Mouse (Mus musculus): ENCODE data around the gene Ficd. TPM values are rescaled to one million over a fixed set of nuclear protein-coding genes. Genes with fewer than 3 reads are reported as not detected.
A peak's percentile ranks its signal among the peaks of the same experiment; 100 is the strongest.
"Not testable (repeated sequence)": the region's sequence is repeated elsewhere in the genome, so short reads cannot be mapped to it uniquely, and the experiment has no call there.

Ficd gene
- total and polyA plus RNA-seq, 3 experiments: 10.5 to 19.5 (median 11.8) TPM

DNA sequence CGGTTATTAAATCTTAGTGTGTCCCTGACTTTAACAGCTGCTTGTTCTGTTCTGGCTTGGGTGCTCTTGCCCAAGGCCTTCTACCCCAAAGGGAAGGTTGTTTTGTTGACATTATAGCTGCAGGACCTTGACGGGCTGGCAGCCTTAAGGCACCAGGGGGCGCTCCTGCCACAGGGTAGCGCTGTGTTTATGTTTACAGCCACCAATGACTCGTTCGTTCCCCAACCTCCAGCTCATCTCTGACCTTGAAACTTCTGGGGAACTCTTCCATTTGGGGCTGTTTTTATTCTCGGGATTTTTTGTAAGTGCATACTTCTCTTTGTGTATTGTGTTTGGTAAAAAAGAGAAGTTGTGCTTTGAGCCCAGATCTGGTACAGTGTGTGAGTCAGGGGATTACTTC is 38.1 kb downstream of the Ficd start:
- DNase-seq: peak; percentile 97

DNA sequence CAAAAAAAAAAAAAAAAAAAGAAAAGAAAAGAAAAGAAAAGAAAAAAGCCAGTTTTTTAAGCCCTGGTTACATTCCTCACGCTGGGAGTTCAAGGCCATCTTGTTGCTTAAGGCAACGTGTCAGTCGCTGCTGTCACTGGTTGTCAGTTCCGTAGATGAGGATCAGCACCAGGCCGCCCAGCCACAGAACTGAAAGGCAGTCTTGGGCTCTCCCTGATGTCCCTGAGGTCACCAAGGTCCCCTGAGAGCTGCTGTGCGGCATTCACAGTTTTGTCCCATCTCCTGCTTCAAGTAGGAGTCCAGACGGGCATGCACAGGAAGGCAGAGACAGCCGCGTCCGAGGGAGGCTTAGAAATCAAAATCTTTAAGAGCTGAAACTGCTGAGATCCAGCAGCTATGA is 40.0 kb downstream of the Ficd start:
- DNase-seq: peak; percentile 42

DNA sequence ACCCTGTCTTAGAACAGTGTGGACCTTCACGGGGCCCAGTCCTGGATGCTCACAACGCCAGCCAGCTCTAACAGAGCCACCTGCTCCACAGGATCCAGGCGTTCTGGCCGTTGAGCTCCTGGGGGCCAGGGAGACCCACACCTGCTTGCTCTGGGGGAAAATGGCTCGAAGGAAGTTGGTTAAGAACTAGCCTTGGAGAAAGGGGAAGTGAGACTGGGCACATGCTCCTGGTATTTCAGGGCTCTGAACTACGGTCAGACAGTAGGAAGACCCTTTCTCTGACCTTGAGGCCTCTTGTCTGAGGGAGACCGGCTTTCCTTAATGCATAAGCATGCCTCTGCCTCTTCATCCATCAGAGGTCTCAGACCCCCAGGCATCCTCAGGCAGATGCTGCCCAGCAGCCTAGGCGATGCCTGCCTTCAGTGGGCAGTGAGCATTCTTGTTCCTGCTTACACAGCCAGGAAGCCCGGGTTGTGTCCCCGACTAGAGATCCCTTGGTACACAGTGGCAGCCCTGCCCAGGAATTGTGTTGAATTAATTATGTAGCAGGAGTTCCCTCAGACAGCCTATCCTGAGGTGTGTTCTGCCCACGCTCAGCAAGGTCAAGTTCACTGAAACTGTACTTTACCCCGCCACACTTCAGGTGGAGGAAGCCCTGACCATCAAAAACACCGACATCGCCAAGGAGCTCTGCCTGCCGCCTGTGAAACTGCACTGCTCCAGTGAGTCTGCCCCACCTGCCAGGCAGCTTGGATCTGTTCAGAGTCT is 40.7 kb downstream of the Ficd start:
- DNase-seq: no peak

GRCm38 (mm10) chr5:113776896-113777226 is 41.3 kb downstream of the Ficd start:
- peak; percentile 38 for DNase-seq

GRCm38 (mm10) chr5:113777728-113778127 is 42.1 kb downstream of the Ficd start:
- DNase-seq: peak; percentile 77

- peak; percentile 75 for DNase-seq
Observed at GRCm38 (mm10) chr5:113779569-113779968, 44.0 kb downstream of the Ficd start.

DNA sequence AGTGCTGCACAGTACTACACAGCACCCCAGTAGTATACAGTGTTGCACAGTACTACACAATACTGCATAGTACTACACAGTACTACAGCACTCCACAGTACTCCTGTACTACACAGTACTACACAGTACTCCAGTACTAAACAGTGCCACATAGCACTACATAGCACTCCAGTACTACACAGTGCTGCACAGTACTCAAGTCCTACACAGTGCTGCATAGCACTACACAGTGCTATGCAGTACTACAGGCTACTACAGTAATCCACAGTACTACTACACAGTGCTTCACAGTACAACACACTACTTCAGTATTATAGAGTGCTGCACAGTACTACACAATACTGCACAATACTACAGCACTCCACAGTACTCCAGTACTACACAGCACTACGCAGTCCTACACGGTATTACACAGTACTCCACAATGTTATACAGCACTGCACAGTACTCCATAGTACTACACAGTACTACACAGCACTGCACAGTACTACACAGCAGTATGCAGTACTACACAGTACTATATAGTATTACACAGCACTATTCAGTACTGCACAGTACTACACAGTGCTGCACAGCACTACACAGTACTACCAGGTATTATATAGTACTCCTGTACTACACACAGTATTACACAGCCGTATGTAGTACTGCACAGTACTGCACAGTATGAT is 44.6 kb downstream of the Ficd start:
- DNase-seq: no peak

DNA sequence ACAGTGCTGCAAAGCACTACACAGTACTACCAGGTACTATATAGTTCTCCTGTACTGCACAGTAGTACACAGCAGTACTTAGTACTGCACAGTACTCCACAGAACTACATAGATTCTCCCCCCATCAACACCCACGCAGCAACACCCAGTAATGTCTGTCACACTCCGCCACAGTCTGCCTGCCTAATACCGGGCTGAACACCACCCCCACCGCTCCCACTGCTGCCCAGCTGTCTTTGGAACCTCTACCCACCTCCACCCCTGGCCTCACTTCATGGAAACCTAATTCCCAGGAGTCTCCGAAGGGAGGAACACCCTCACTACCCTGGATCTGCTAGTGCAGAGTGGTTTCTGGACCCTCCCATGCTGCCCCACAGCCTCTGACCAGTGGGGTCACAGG is 45.2 kb downstream of the Ficd start:
- DNase-seq: no peak

- no peak for DNase-seq
Observed at GRCm38 (mm10) chr5:113781254-113781653, 45.7 kb downstream of the Ficd start.

GRCm38 (mm10) chr5:113781875-113782274 is 46.3 kb downstream of the Ficd start:
- no peak for DNase-seq

DNA sequence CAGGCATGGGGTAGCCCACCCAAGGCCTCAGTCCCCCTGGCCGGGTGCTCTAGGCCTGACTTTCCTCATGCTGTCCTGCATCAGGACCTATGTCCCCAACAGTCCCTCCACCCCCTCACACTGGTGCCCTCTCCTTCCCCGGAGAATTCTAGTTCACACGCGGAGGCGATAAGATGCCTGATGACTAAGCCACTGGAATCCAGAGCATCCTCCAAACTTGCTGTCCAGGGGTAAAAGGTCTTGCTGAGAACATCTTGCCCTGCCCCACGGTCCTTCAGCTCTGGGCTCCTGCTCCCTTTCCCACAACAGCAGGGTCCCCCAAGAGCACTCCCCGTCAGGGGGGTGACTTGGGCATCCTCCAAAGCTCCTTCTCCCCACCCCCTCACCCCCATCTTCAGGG is 47.0 kb downstream of the Ficd start:
- DNase-seq: no peak

- peak; percentile 46 for DNase-seq
Observed at GRCm38 (mm10) chr5:113783581-113784001, 48.0 kb downstream of the Ficd start.

GRCm38 (mm10) chr5:113784104-113784503 is 48.5 kb downstream of the Ficd start:
- DNase-seq: not testable (repeated sequence)

DNA sequence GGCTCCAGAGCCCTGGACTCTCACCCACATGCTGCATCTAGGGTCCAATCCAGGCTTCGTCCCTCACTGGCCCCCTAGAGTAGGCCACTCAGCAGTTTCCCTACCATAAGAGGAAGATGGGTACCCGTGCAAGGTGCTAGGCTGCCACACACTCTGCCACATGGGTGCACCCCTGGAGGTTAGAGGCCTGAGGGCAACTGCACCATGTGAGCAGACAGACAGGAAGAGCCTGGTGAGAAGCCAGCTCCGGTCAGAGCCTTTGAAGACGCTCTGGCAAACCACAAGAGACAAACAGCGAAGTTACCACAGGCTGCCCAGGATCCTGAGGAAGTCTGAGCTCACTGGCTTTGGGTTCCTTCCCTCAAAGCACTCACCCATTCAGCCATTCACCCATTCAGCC is 51.4 kb downstream of the Ficd start:
- DNase-seq: no peak

GRCm38 (mm10) chr5:113788645-113789044 is 53.0 kb downstream of the Ficd start:
- no peak for DNase-seq

DNA sequence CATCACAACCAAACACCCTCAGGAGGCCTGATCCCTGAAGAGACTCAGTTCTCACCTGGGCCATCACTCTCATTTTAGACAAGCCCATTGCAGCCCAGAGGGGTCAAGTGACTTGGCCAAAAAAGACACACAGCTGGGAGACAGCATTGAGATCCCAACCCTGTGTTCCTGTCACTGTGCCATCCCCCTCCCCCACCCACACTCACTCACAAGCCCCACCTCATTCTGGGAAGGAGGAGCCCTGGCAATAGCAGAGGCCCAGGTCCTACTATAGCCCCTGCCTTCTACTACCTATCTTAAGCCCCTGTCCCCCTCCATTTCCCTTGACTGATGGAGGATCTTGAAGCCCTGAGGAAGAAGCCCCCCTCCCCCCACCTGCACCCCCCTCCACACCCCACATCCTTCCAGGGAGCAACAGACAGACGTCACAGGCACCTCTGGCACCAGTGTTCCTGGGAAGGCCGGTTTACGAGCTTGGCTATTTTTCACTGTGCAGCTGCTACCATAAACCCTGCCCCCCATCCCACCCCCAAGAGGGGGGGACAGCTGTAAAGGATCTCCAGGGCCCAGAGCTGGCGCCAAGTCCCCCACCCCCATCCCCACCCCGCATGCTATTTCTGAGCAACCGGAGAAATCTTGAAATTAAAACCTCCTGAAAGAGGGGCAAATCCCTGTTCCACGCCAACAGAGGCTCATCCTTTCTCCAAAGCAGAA is 53.6 kb downstream of the Ficd start:
- DNase-seq: no peak

Other genes with a start within 250 kb of the Ficd start
- 1 to 10 TPM; 3.7 to 5.5 TPM for gene Wscd2, start 245.5 kb upstream of the Ficd start, total RNA-seq (2021)
- gene Wscd2, start 245.5 kb upstream of the Ficd start, polyA plus RNA-seq (2012; rRNA removed): 5.6 and 5.9 TPM in 2 replicates
- gene Cmklr1, start 85.4 kb upstream of the Ficd start, total RNA-seq (2021): 10 to 100 TPM; 25.3 to 25.7 TPM
- gene Cmklr1, start 85.4 kb upstream of the Ficd start, polyA plus RNA-seq (2012; rRNA removed): 61.3 and 75.6 TPM in 2 replicates
- gene 1700069L16Rik, start 11.0 kb upstream of the Ficd start, total RNA-seq (2021): not detected
- not detected in 2 replicates for gene 1700069L16Rik, start 11.0 kb upstream of the Ficd start, polyA plus RNA-seq (2012; rRNA removed)
- gene Sart3, start 36.7 kb downstream of the Ficd start, total RNA-seq (2021): 10 to 100 TPM; 26.3 to 29.8 TPM
- gene Sart3, start 36.7 kb downstream of the Ficd start, polyA plus RNA-seq (2012; rRNA removed): 12.7 and 16.2 TPM in 2 replicates
- 100 to 1,000 TPM; 657 to 936 TPM for gene Iscu, start 36.9 kb downstream of the Ficd start, total RNA-seq (2021)
- 305 and 399 TPM in 2 replicates for gene Iscu, start 36.9 kb downstream of the Ficd start, polyA plus RNA-seq (2012; rRNA removed)
- 10 to 100 TPM; 10.1 to 19.8 TPM for gene Tmem119, start 64.7 kb downstream of the Ficd start, total RNA-seq (2021)
- 20.1 and 21.1 TPM in 2 replicates for gene Tmem119, start 64.7 kb downstream of the Ficd start, polyA plus RNA-seq (2012; rRNA removed)
- 1 to 10 TPM; 5.1 to 6.5 TPM for gene Selplg, start 96.8 kb downstream of the Ficd start, total RNA-seq (2021)
- gene Selplg, start 96.8 kb downstream of the Ficd start, polyA plus RNA-seq (2012; rRNA removed): 16.3 and 18.0 TPM in 2 replicates
- gene Coro1c, start 173.0 kb downstream of the Ficd start, total RNA-seq (2021): 10 to 100 TPM; 43.3 to 75.5 TPM
- 29.1 and 31.3 TPM in 2 replicates for gene Coro1c, start 173.0 kb downstream of the Ficd start, polyA plus RNA-seq (2012; rRNA removed)

Data from adrenal gland, adult 2 months (tissue).